Mouse (Mus musculus): ENCODE results near the gene Apoa4. TPM values are rescaled to one million over a fixed set of nuclear protein-coding genes. Genes with fewer than 3 reads are reported as not detected.
A peak's percentile ranks its signal among the peaks of the same experiment; 100 is the strongest.

The Apoa4 gene
- total and polyA plus RNA-seq, 3 experiments: not detected

GRCm38 (mm10) chr9:46246752-46247324 is 6.3 kb downstream of the Apoa4 start:
- no peak overlapping the region for H3K4me3 ChIP-seq (replicated peaks in 1 of 3; ENCODE audit: low read depth in 2 of 3, low read length in 2 of 3, poor library complexity in 1 of 3)

GRCm38 (mm10) chr9:46256177-46256576 is 15.7 kb downstream of the Apoa4 start:
- Histone ChIP-seq H3K4me2 (ENCODE audit: insufficient read depth, low read depth, poor library complexity, severe bottlenecking) (no peak overlapping the region), H3K79me2 (replicated peaks; ENCODE audit: control insufficient read depth, extremely low read depth, insufficient read depth, poor library complexity, severe bottlenecking) (no peaks in the 10 kb centered on the region), H3K27me3 (replicated peaks) (peaks cover 2% of the 10 kb centered on the region), H3K27ac (ENCODE audit: insufficient read depth, low read depth) (no peak overlapping the region), H3K4me3 (replicated peaks in 1 of 3; ENCODE audit: low read depth in 2 of 3, low read length in 2 of 3, poor library complexity in 1 of 3) (no peak overlapping the region), H3K36me3 (replicated peaks in 1 of 2; ENCODE audit: control insufficient read depth in 1 of 2, insufficient read depth in 1 of 2, low read length in 1 of 2) (no peaks in the 10 kb centered on the region), H3K9me3 (replicated peaks; ENCODE audit: low read length) (no peaks in the 10 kb centered on the region), H3K4me1 (ENCODE audit: control insufficient read depth in 1 of 2, insufficient read depth in 2 of 2) (peaks cover 3 to 12% of the 10 kb centered on the region in 2 experiments), H3K9ac (ENCODE audit: insufficient read depth, low read depth) (no peak overlapping the region)
- in situ Hi-C loops (cut with MboI; ENCODE audit: low pct_ligation_motif_present, low pct_unique_long_range_greater_than_20kb, low sequenced_read_pairs): no loop called here
- no peak for DNase-seq (ENCODE audit: extremely low read depth)
- TF ChIP-seq E2F4 (IDR thresholded peaks at IDR 0.05; ENCODE audit: insufficient replicate concordance, low read depth, low read length) (no peak), BHLHE40 (IDR thresholded peaks at IDR 0.05; ENCODE audit: low read depth, low read length) (no peak), ZNF384 (IDR thresholded peaks at IDR 0.05; ENCODE audit: low read depth, low read length) (no peak), RCOR1 (conservative IDR thresholded peaks at IDR 0.05; ENCODE audit: low read depth, low read length) (no peak), JUN (IDR thresholded peaks at IDR 0.05; ENCODE audit: insufficient read depth, low read depth, low read length) (no peak), MAZ (IDR thresholded peaks at IDR 0.05; ENCODE audit: low read depth, low read length) (no peak), ZMIZ1 (IDR thresholded peaks at IDR 0.05; ENCODE audit: low read depth, low read length) (no peak), IRF4 (IDR thresholded peaks at IDR 0.05; ENCODE audit: low read depth, low read length) (no peak), POLR2AphosphoS2 (IDR thresholded peaks at IDR 0.05; ENCODE audit: low read depth, low read length) (no peak), TCF12 (IDR thresholded peaks at IDR 0.05; ENCODE audit: low read depth, low read length) (no peak), ELF1 (IDR thresholded peaks at IDR 0.05; ENCODE audit: low read depth, low read length) (no peak), USF2 (conservative IDR thresholded peaks at IDR 0.05; ENCODE audit: low read depth, low read length) (no peak), GABPA (IDR thresholded peaks at IDR 0.05; ENCODE audit: insufficient replicate concordance, low read depth, low read length) (no peak), NELFE (IDR thresholded peaks at IDR 0.05; ENCODE audit: low read depth, low read length) (no peak)
- dilution Hi-C loops (cut with MboI; ENCODE audit: extremely low pct_ligation_motif_present, extremely low pct_unique_long_range_greater_than_20kb, low sequenced_read_pairs): no loop called here

More at GRCm38 (mm10) chr9:46246752-46247324, 6.3 kb downstream of the Apoa4 start:
- DNase-seq (ENCODE audit: extremely low read depth): peak; percentile 66
- H3K27me3 ChIP-seq (replicated peaks): peaks cover 15% of the 10 kb centered on the region
- no peaks in the 10 kb centered on the region; the same call in 1 of the 2 replicates for H3K79me2 ChIP-seq (replicated peaks; ENCODE audit: control insufficient read depth, extremely low read depth, insufficient read depth, poor library complexity, severe bottlenecking)
- in situ Hi-C loops (cut with MboI; ENCODE audit: low pct_ligation_motif_present, low pct_unique_long_range_greater_than_20kb, low sequenced_read_pairs): loop anchor here (10.0 kb wide), 1 partner anchor 252 kb away; no protein-coding TSS in a partner anchor
- H3K36me3 ChIP-seq (replicated peaks in 1 of 2; ENCODE audit: control insufficient read depth in 1 of 2, insufficient read depth in 1 of 2, low read length in 1 of 2): no peaks in the 10 kb centered on the region
- H3K4me1 ChIP-seq (ENCODE audit: control insufficient read depth in 1 of 2, insufficient read depth in 2 of 2): no peaks in the 10 kb centered on the region; a peak in 1 of 4 replicates
- peak overlapping the region; percentile 77 for H3K4me2 ChIP-seq (ENCODE audit: insufficient read depth, low read depth, poor library complexity, severe bottlenecking)
- H3K27ac ChIP-seq (ENCODE audit: insufficient read depth, low read depth): no peak overlapping the region
- no peaks in the 10 kb centered on the region for H3K9me3 ChIP-seq (replicated peaks; ENCODE audit: low read length)
- TF ChIP-seq RCOR1 (conservative IDR thresholded peaks at IDR 0.05; ENCODE audit: low read depth, low read length): no peak
- peak; percentile 17; the same call in 1 of the 2 replicates for TF ChIP-seq ZC3H11A (IDR thresholded peaks at IDR 0.05; ENCODE audit: low read depth, low read length)
- TF ChIP-seq JUND (conservative IDR thresholded peaks at IDR 0.05; ENCODE audit: low read depth, low read length): peak; percentile 34; the same call in 1 of the 2 replicates
- peak; percentile 76; the same call in 1 of the 2 replicates for TF ChIP-seq ZNF384 (IDR thresholded peaks at IDR 0.05; ENCODE audit: low read depth, low read length)
- TF ChIP-seq CTCF (conservative IDR thresholded peaks at IDR 0.05 in 1 of 2, IDR thresholded peaks at IDR 0.05 in 1 of 2; ENCODE audit: low read depth in 2 of 2, low read length in 2 of 2): peak in 1 of 2 experiments; percentile 86; a peak in 2 of 4 replicates
- TF ChIP-seq SMC3 (IDR thresholded peaks at IDR 0.05; ENCODE audit: low read depth, low read length): peak; percentile 66
- TF ChIP-seq NELFE (IDR thresholded peaks at IDR 0.05; ENCODE audit: low read depth, low read length): no peak
- peak; percentile 88 for TF ChIP-seq RAD21 (IDR thresholded peaks at IDR 0.05; ENCODE audit: low read depth, low read length)
- no peak for TF ChIP-seq USF1 (IDR thresholded peaks at IDR 0.05; ENCODE audit: low read depth, low read length)
- H3K9ac ChIP-seq (ENCODE audit: insufficient read depth, low read depth): no peak overlapping the region
- dilution Hi-C loops (cut with MboI; ENCODE audit: extremely low pct_ligation_motif_present, extremely low pct_unique_long_range_greater_than_20kb, low sequenced_read_pairs): no loop called here

Data from CH12.LX (cell line).